Mouse (Mus musculus) embryonic facial prominence, embryonic 11.5 days (tissue): ENCODE measurements around the gene Fancf. TPM values are rescaled to one million over a fixed set of nuclear protein-coding genes. Genes with fewer than 3 reads are reported as not detected.

Source experiments
- ATAC-seq: fragments of 200-750 bp; cut with Nextera tagmentation; replicated peaks from 2 replicates; pipeline ENCODE4 v1.8.0; 2017; ENCODE audit warnings: low read depth; ENCODE audit not compliant: insufficient number of reproducible peaks, low FRiP score, low TSS enrichment
- DNase-seq: peaks from one replicate; pipeline ENCODE4 v3.0.0-alpha.2; 2015; ENCODE audit warnings: low spot score
- H3K27ac ChIP-seq: fragments of 300-500 bp; sonication (generic); replicated peaks from 2 replicates; pipeline ENCODE4 v1.5.1; 2014; ENCODE audit warnings: mild to moderate bottlenecking, low read depth, low read length, control low read depth
- H3K27me3 ChIP-seq: fragments of 300-500 bp; sonication (generic); 2 replicates; pipeline ENCODE4 v1.6.1; 2014; ENCODE audit warnings: mild to moderate bottlenecking, low read length, moderate library complexity, mixed read lengths; ENCODE audit not compliant: control insufficient read depth, insufficient read depth
- H3K36me3 ChIP-seq: fragments of 300-500 bp; sonication (generic); replicated peaks from 2 replicates; pipeline ENCODE4 v1.6.1; 2014; ENCODE audit warnings: low read depth, mild to moderate bottlenecking, low read length, moderate library complexity, mixed read lengths; ENCODE audit not compliant: control insufficient read depth, insufficient read depth
- H3K4me1 ChIP-seq: fragments of 300-500 bp; sonication (generic); 2 replicates; pipeline ENCODE4 v1.6.1; 2014; ENCODE audit warnings: low read length, mixed read lengths; ENCODE audit not compliant: control insufficient read depth, insufficient read depth
- H3K4me2 ChIP-seq: fragments of 300-500 bp; sonication (generic); 2 replicates; pipeline ENCODE4 v1.6.1; 2014; ENCODE audit warnings: low read depth, mild to moderate bottlenecking, control low read depth, low read length, moderate library complexity
- H3K4me3 ChIP-seq: fragments of 300-500 bp; sonication (generic); 2 replicates; pipeline ENCODE4 v1.5.1; 2014; ENCODE audit warnings: low read depth, low read length, control low read depth
- H3K9ac ChIP-seq: fragments of 300-500 bp; sonication (generic); replicated peaks from 2 replicates; pipeline ENCODE4 v1.6.1; 2014; ENCODE audit warnings: mild to moderate bottlenecking, control low read depth, low read length
- H3K9me3 ChIP-seq: fragments of 300-500 bp; sonication (generic); replicated peaks from 2 replicates; pipeline ENCODE4 v1.6.1; 2016; ENCODE audit warnings: mild to moderate bottlenecking, low read length, inconsistent platforms, mixed read lengths; ENCODE audit not compliant: control insufficient read depth
- WGBS: fragments of 180-500 bp; shearing (Covaris S2); extraction: QIAGEN DNeasy Blood & Tissue Kit; methylation state at CpG from one replicate; pipeline ENCODE4 v1.1.7; 2014; 5-methylcytosine and 5-hydroxymethylcytosine counted together
- polyA plus RNA-seq: library from polyadenylated mRNA; unstranded; fragments of >200 nt; fragmentation: Nextera tagmentation; extraction: Ambion mirVana; gene quantifications from 2 replicates; pipeline ENCODE4 v1.2.1, GENCODE M21; 2014

Fancf gene
- polyA plus RNA-seq, result 15.1 and 16.8 TPM in 2 replicates

DNA sequence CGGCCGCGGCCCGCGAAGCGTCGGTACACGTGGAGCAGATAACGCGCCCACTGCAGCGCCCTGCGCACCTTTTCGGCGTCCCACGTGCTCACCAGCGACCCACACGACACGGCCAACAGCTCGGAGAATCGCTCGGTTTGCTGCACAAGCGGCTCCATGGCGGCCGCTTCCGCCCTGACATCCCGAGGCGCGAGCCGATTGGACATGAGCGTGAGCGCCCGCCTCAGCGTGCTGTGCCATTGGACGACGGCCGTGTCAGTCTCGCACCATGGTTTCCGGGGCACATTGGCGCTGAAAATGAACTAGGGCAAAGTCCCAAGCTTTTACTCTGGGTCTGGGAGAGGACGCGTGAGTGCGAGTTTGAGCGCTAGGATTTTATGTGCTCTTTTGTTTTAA, at the start of gene Fancf:
Gene Fancf, minus strand, starts transcription at position 171 of the 396 bp plus-strand sequence.
- peaks cover 2% of the 10 kb centered on the region; the same call in 1 of the 2 replicates for H3K4me1 ChIP-seq
- peak within 1 kb of the TSS; percentile 90 for H3K9ac ChIP-seq
- ATAC-seq (peak; percentile 97), DNase-seq (peak; percentile 98)
- H3K9me3 ChIP-seq, result no peaks in the 10 kb centered on the region
- no peaks in the 10 kb centered on the region for H3K36me3 ChIP-seq
- H3K27ac ChIP-seq, result peak within 1 kb of the TSS; percentile 90
- WGBS, result under 1% methylated on average over 36 of the region's 43 CpGs
- H3K27me3 ChIP-seq, result no peaks in the 10 kb centered on the region
- H3K4me3 ChIP-seq, result peak within 1 kb of the TSS; percentile 77
- H3K4me2 ChIP-seq, result peak within 1 kb of the TSS; percentile 76

DNA sequence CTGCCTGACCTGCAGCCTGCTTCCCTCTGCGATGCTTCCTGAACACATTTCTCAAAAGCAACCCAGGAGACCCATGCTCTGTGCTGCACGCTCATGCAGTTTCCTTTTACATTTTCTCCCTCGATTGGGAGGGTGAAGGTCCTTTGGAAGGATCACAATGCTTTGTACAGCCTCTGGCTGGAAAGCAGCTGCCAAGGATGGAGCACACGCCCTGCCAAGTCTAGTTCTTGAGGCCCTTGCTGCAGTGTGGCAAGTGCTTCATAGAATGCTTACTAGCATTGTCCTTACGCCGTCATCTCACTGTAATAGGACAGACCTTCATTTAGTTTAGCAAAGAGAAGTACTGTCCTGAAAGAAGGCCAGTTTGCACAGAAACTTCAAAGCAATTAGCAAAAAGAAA, 37.0 kb upstream of the Fancf start:
- Histone ChIP-seq H3K27ac (no peak overlapping the region), H3K27me3 (no peaks in the 10 kb centered on the region), H3K4me2 (no peak overlapping the region), H3K36me3 (no peaks in the 10 kb centered on the region), H3K9me3 (no peaks in the 10 kb centered on the region), H3K4me3 (no peak overlapping the region), H3K4me1 (no peaks in the 10 kb centered on the region), H3K9ac (no peak overlapping the region)
- ATAC-seq, result no peak
- WGBS, result 59% methylated on average over 6 of the region's 6 CpGs
- DNase-seq, result peak; percentile 34

DNA sequence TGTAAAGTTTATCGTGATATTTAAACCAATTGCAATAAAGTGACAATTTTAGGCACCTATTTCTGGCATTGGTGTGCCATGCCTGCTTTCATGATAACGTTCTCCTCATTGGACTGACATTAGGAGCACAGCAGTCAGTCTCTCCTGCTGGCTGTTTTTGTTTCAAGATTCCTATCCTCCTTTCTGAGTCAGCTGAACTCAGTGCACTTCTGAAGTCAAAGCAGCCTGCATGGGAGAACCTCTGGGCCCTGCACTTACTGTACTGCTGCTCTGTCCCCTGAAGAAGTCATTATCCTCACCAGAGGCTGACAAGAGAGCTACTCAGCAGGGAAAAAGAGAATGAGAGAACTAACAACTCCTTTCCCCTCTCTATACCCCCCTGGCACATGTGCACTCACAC, 32.9 kb upstream of the Fancf start:
- Histone ChIP-seq H3K27ac (peak overlapping the region; percentile 70), H3K9me3 (no peaks in the 10 kb centered on the region), H3K4me3 (no peak overlapping the region), H3K4me2 (no peak overlapping the region), H3K9ac (no peak overlapping the region), H3K36me3 (no peaks in the 10 kb centered on the region), H3K27me3 (no peaks in the 10 kb centered on the region), H3K4me1 (no peaks in the 10 kb centered on the region)
- peak; percentile 13 for DNase-seq
- ATAC-seq, result peak; percentile 59; the same call in 1 of the 2 replicates
- WGBS, result 53% methylated on average over 2 of the region's 2 CpGs

- no peaks in the 10 kb centered on the region for H3K9me3 ChIP-seq
- H3K9ac ChIP-seq, result no peak overlapping the region
- no peak overlapping the region for H3K27ac ChIP-seq
- no peak; the same call in 1 of the 2 replicates for ATAC-seq
- H3K36me3 ChIP-seq, result no peaks in the 10 kb centered on the region
- no peaks in the 10 kb centered on the region for H3K27me3 ChIP-seq
- H3K4me3 ChIP-seq, result no peak overlapping the region
- peak; percentile 70 for DNase-seq
- no peak overlapping the region for H3K4me2 ChIP-seq
- no peaks in the 10 kb centered on the region for H3K4me1 ChIP-seq
- 64% methylated on average over 4 of the region's 4 CpGs for WGBS
Measured at GRCm38 (mm10) chr7:51894133-51894801, 32.2 kb upstream of the Fancf start.

- no peaks in the 10 kb centered on the region for H3K9me3 ChIP-seq
- no peak overlapping the region for H3K4me2 ChIP-seq
- WGBS, result 81% methylated on average over 4 of the region's 4 CpGs
- ATAC-seq (no peak), DNase-seq (no peak)
- H3K27ac ChIP-seq, result no peak overlapping the region
- no peaks in the 10 kb centered on the region for H3K4me1 ChIP-seq
- no peak overlapping the region for H3K4me3 ChIP-seq
- no peak overlapping the region for H3K9ac ChIP-seq
- no peaks in the 10 kb centered on the region for H3K36me3 ChIP-seq
- no peaks in the 10 kb centered on the region for H3K27me3 ChIP-seq
Measured at GRCm38 (mm10) chr7:51893008-51893407, 30.9 kb upstream of the Fancf start.

DNA sequence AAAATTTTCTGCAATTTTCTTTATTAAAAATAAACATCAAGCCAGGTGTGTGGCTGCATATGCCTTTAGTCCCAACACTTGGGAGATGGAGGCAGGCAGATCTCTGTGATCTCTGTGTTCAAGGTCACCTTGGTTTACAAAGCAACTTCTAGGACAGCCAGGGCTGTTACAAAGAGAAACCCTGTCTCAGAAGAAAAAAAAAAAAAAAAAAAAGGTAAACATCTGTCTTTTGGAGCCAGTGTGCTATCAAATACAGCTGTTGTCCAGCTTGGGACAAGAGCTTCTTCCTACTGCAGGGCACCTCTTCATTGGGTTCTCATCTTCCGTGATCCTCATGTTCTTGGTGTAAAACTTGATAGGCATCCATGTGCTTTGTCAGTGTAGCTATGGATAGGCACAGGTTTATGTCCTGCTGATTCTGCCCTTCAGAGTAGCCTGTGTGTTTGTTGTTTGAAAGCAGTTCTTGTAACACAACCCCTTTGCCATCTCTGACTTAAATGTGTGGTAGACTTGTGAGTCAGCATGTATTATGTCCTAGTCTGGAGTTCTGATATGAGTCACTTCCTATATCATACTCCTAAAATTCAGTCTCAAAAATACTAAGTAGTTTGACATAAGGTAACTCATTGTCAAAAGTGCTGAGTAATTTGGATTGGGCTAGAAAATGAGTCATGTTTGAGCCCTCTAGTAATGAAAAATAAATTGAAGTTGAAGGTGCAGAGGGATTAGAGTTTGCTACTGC, 30.3 kb upstream of the Fancf start:
- ATAC-seq (no peak), DNase-seq (no peak)
- H3K9me3 ChIP-seq, result no peaks in the 10 kb centered on the region
- WGBS, result 80% methylated on average over 1 of the region's 1 CpGs
- H3K27me3 ChIP-seq, result no peaks in the 10 kb centered on the region
- H3K4me1 ChIP-seq, result no peaks in the 10 kb centered on the region
- H3K9ac ChIP-seq, result no peak overlapping the region
- no peak overlapping the region for H3K27ac ChIP-seq
- no peak overlapping the region for H3K4me2 ChIP-seq
- no peak overlapping the region for H3K4me3 ChIP-seq
- no peaks in the 10 kb centered on the region for H3K36me3 ChIP-seq

GRCm38 (mm10) chr7:51889601-51890000, 27.5 kb upstream of the Fancf start:
- H3K9me3 ChIP-seq, result no peaks in the 10 kb centered on the region
- H3K4me2 ChIP-seq, result no peak overlapping the region
- no peak overlapping the region for H3K9ac ChIP-seq
- H3K36me3 ChIP-seq, result no peaks in the 10 kb centered on the region
- no peak for DNase-seq
- no peak overlapping the region for H3K27ac ChIP-seq
- no peaks in the 10 kb centered on the region for H3K27me3 ChIP-seq
- no peak overlapping the region for H3K4me3 ChIP-seq
- WGBS, result 89% methylated on average over 7 of the region's 7 CpGs
- no peaks in the 10 kb centered on the region for H3K4me1 ChIP-seq
- no peak for ATAC-seq
